Mouse (Mus musculus) granulocyte monocyte progenitor cell, adult 5-6 weeks (primary cell): Measurements from ENCODE around the gene Eif2b3. TPM values are rescaled to one million over a fixed set of nuclear protein-coding genes. Genes with fewer than 3 reads are reported as not detected.

ENCODE experiments used
- ATAC-seq: replicated peaks from 2 replicates; pipeline ENCODE4 v1.8.0; 2016; ENCODE audit warnings: mild to moderate bottlenecking, moderate TSS enrichment, inconsistent platforms; ENCODE audit not compliant: poor library complexity, severe bottlenecking
- total RNA-seq, 2 experiments: library from RNA; stranded (forward) in 1 of 2; stranded (reverse) in 1 of 2; fragments of 200-712, 200-1000 nt in 1 of 2; fragments of >200 nt in 1 of 2; fragmentation: Nextera tagmentation in 1 of 2; gene quantifications; 2 replicates each; pipeline ENCODE4 v1.2.3; 2014 to 2017

Eif2b3 gene
- total RNA-seq, 2 experiments from 2014 or later, result 13.1 to 41.3 TPM

- ATAC-seq, result no peak
These were observed 100.8 kb downstream of the Eif2b3 start for GRCm38 (mm10) chr4:117120052-117120444.

DNA sequence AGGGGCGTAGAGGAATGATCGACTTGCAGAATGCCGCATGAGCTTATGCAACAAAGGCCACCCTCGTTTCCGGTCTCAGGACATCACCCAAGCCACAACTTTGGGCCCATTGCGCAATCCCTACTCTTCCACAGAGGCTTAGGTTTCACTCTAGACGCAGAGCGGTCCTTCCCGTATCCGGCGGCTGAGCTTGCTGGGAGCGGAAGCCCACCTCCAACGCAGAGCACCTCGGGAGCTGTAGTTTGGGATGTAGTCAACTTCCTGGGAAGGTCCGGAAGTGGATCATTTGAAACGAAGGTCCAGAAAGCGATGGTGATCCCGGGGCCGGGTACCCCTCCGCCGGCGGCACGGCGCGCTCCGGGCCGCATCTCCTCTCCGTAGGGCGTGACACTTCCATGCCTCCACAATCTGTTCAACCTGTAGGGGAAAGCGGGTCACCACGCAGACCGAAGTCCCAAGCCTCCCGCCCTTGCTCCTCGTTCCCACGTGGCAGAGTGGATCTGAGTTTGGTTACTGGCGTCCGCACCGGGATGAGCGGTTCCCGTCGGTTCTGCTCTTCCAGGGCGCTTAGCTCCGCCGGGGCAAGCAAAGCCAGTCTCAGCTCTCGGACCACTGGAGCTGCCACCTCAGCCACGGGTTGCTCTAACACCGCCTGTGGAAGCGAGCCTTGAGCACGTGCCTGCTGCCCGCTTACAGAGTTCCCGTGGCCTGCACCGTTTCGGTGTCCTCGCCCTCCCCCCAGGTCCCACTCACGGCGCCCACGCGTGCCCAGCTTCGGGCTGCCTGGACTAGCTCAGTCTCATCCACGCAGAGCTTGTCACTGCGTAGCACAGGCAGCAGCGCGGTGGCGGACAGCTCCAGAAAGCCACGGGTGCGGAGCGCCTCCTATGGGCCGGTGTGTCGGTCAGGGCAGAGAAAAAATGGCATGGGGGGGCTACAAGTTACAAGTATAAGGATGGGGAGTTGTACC is 101.5 kb downstream of the Eif2b3 start:
- peak; percentile 68 for ATAC-seq

DNA sequence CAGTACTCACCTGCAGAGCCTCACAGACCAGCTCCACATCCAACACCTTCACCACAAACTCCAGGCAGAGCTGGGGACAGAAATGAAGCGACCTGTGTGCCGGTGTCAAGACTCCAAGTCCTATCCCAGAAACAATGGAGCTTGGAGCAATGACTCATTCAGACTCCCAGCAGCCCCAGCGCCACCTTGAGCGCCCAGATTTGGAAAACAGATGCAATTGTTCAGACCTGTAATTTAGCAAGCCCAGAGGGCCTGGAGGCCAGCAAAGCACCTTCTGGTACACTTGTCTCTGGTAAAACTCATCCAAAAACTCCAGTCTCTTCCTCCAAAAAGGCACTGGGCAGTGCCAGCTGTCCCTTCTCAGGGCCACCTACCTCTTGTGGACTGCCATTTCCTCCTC is 103.0 kb downstream of the Eif2b3 start:
- no peak for ATAC-seq

DNA sequence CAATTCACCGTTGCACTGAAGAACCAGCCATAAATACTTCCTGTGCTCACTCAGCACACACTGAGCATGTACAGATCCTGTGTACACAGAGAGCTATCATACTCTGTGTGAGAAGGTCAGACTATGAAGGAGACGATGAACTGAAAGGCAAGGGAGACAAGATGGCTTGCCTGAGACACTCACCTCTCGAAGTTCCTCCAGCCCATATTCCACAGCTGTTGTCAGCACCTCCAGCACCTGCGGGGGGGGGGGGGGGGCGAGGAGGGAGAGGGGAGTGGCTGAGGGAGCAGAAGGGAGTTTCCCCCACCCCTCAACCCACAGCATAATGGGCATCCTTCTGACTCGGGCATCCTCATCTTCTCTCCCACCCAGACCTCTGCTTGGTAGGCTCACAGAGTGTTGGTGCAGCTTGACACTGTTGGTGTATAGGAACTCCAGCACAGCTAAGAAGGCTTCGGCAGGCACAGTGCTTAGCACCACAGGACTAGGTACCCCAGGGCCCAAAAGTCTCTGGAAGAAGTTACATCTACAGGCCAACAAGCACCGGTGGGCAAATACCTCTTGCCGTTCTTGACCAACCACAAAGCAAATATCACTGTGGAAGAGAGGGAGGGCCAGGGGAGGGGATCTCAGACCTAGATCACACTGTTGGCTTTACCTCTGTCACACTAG is 104.5 kb downstream of the Eif2b3 start:
- no peak for ATAC-seq

DNA sequence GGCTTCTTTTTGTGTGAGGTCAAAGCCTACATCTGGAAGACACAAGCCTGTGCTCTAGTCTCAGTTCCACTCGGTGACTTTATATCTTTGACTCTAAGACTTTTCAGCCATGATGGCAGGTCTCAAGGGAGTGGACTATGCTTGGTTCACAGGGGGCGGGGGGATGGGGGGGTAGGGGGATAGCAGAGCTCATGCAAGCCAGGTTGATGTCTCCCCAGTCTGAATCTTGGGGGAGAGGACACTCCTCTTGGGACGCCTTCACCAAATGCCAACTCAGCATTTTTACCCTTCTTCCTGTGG is 105.0 kb downstream of the Eif2b3 start:
- no peak for ATAC-seq

DNA sequence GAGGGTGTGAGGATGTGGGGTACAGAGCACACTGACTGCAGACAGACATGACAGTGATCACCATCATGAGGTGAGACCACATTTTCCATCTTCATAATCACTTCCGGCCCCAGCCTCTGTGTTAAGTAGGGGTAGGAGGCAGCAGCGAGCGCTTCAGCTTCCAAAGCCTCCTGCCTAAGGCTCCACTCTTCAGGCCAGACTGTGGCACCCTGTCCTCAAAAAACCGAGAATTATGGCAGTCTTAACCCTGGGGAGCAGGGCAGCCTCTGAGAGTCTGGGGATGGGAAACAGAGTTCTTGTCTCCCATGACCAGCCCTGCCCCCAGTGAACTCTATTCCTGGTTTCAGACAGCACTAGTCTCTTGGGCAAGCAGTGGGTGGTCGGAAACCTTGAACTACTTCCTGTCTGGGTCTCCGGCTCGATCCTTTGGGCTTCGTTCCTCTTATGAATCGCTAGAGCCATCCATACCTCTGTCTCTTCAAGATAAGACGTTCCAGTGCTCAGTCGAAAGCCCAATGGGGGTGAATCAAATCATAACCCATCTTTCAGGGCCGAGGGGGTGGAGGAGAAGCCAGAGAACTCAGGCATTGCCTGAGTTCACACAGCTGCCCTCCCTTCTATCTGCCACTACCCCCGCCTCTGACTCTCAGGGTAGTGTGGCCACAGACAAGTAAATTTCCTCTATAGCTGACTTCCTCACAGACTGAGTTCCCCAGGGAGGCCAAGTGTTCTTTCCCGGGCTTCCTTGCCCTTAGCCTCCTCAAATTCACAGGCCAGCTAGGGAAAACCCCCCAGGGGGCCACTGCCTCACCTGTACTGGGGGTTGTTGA is 105.5 kb downstream of the Eif2b3 start:
- peak; percentile 45 for ATAC-seq

GRCm38 (mm10) chr4:117125348-117125909 is 106.2 kb downstream of the Eif2b3 start, which contains the start of gene Btbd19:
Btbd19 (minus strand) TSS chr4:117125725.
- no peak for ATAC-seq

- ATAC-seq, result peak; percentile 60
These were observed 106.9 kb downstream of the Eif2b3 start for GRCm38 (mm10) chr4:117125910-117126674.

GRCm38 (mm10) chr4:117126675-117127290 is 107.6 kb downstream of the Eif2b3 start, which contains the start of gene Tctex1d4:
Tctex1d4 (plus strand) TSS chr4:117126794.
- ATAC-seq, result peak; percentile 33

DNA sequence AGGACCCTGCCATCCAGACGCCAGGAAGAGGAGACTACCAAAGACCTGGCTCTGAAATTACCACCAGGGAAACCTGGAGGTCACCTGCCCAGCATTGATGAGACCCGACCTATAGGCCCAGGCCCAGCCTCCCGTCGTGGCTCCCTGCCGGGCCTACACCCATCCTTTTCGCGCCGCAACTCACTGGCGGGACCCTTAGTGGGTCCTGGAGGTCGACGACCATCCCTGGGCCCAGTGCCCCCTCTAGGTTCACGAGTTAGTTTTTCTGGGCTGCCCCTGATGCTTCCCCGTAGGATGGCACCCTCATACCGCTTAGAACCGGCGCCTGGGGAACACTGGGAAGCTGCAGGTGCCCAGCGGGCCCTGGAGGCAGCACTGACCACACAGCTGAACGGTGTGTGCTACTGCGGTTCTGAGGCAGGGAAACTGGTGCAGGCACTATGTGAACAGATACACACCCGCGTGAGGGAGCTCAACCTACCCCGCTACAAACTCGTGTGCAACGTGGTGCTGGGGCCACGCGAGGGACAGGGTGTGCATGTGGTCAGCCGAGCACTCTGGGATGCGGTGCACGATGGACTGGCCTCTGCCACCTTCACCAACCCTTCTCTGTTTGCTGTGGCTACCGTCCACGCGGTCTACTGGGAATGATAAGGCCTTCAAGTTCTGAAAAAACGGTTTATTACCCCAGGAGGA is 108.9 kb downstream of the Eif2b3 start:
- no peak for ATAC-seq

DNA sequence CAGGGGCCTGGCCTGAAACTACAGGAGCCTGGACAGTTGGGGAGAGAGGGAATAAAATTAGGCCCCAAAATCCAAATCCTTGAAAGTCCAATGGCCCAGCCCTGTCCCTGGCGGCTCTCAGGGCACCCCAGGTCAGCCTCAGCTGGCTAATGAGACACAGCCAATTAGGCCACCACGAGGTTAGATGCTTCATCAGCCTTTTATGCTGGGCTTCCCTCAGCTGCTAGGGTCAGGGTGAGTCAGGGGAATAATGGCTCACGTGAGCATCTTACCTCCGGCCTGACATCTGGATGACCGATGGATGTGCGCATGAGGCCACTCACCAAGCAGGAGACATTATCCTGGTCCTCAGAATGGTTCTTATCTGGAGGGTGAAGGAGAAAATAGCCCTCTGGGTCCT is 111.6 kb downstream of the Eif2b3 start:
- no peak for ATAC-seq

GRCm38 (mm10) chr4:117131198-117131597 is 112.0 kb downstream of the Eif2b3 start:
- ATAC-seq, result no peak

DNA sequence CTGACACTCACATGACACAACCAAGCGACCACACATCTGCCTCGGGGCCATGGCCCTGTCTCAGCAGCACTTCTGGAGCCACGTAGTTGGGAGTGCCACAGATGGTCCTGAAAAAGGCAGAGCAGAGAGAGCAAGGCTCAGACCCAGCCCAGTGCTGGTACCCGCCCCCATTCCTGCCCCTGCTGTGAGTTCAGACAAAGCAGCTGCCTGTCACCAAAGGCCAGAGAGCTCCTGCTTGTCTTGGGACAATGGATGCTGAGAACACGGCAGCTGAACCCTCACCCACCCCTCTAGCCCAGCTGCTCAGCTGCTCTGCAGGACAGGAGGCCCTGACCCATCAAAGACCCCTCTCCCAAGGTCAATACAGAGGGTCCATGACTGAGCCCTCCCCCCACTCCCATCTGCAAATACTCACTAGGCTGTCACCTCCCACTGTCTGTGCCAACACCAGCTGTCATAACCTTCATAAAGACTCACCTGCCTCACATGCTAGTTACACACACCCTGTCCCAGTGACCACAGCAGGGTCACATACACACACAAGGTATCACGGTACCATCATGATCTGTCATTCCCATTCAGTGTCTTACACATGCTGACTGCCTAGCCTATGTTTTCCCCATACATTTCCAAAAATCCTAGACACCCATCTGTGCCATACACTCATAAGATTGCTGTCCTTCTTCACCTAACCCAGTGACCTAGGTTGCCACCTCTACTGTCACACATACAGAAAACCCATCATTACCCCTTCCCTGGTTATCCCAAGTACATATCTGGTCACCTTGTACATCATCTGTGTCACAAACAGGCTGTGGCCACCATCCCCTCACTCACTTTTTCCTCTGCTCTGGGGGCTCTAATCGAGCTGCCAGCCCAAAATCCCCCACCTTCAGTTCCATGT is 112.9 kb downstream of the Eif2b3 start:
- no peak for ATAC-seq

GRCm38 (mm10) chr4:117132794-117133143 is 113.6 kb downstream of the Eif2b3 start:
- ATAC-seq, result no peak

DNA sequence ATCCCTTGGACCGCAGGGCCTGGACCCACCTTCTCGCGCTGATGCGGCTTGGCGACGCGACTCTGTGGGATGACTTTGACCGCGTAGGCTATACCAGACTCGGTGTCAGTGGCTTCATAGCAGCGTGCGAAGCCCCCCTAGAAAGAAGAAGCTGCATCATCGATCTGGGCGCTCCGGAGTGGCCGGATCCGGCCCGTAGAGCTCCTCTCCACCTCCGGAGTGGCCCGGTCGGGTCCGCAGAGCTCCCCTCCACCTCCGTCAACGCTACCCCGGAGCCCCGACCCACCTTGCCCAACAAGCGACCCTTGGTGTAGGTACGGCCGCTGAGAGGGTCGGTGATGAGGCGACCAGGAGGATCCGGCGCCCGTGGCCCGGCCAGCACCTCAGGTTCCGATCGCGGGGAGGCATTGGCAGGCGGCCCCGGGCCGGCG is 114.2 kb downstream of the Eif2b3 start:
- peak; percentile 13 for ATAC-seq

DNA sequence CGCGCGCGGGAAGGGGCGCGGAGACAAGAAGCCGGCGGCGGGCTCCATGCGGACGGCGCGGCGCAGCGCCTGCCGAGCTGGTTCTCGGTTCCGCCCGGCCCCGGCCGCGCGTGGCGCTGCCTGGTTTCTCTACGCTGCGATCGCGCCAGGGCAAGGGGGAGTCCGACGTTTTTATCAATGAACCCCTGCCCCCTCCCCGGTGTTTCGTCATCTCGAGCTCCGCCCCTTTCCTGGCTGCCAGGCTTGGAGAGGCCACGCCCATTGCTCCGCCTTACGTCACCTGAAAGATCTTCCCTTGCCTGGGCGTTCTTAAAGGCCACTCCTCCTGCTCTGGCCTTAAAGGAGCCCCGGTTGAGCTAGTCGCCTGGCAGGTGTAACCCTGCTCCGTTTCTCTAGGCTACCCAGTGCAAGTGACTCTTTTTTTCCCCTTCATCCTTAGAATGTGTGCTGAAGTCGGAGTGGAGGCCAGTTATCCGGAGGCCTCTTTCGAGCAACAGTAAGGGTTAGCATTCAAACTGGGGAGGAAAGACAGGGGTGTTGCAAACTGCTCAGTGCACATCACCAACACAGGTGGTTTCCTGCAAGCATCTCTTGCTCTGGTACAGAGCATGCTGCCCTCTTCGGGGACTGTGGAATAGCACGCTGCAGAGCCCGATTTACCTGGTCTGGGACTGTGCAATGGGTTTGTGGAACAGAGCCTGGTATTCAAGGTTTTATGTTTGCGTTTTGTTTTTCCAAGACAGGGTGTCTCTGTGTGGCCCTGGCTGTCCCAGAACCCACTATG is 114.8 kb downstream of the Eif2b3 start, which contains the start of gene Plk3:
Plk3 (minus strand) TSS at position 147 of the 784 bp plus-strand sequence.
- ATAC-seq, result peak; percentile 89

GRCm38 (mm10) chr4:117134601-117134995 is 115.4 kb downstream of the Eif2b3 start:
- ATAC-seq, result no peak
